Mouse (Mus musculus): ENCODE measurements at regions not wholly inside any gene's neighbourhood (a gene's known extent, or its start where the extent isn't known, plus 50 kb on each side); places are given as distances from the start of the nearest gene placed in this dataset.

DNA sequence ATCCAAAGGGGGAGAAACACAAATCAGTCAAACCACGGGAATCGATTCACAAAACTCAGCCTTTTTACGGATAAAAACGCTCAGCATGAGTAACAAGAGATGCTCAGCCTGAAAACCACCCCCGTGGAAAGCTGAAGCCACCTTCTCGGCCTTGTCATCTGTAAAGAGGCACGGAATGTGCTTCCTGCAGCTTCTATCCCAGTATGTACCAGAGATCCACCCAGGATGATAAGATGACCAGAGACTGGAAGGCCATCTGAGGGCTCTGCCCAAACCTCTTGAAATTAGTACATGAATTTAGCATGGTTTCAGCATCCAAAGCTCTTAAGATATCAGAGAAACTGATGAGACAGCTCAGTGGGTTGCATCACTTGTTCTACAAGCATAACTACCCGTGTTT, 149.0 kb upstream of the Mgmt start:
- no peak for DNase-seq (ENCODE audit: low spot score in 2 of 2)

DNA sequence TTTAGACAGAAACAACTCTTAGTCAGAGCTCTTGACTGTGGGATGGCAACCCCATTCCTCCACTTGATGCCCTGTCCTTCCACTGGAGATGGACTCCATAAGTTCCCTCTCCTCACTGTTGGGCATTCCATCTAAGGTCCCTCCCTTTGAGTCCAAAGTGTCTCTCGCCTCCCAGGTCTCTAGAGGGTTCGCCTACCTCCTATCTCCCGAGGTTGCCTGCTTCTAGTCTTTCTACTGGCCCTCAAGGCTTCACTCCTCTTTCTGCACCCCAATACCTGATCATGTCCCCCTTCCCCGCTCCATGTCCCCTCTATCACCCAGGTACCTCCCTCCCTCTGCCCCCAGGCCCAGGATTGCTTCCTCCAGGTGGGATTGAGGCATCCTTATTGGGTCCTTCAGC, 142.9 kb upstream of the Mgmt start:
- DNase-seq (ENCODE audit: low spot score in 2 of 2), result no peak

DNA sequence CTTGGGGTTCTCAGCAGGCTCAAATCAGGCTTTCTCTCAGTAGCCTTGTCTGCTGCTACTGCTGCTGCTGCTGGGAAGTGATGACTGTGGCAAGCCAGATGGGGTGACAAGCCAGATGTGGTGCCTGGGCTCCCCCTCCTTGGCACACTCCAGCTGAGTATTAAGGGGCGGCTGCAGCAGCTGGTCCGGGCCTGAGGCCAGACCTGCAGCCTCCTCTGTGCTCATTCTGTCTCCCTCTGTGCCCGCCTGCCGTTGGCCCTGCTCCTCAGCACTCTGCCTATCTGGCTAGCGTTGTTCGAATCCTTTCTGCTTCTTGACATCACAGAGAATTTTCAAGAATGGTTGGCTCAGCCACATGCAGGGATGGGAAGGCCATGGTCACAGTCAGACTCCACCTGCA, 139.6 kb upstream of the Mgmt start:
- no peak for DNase-seq (ENCODE audit: low spot score in 2 of 2)

DNA sequence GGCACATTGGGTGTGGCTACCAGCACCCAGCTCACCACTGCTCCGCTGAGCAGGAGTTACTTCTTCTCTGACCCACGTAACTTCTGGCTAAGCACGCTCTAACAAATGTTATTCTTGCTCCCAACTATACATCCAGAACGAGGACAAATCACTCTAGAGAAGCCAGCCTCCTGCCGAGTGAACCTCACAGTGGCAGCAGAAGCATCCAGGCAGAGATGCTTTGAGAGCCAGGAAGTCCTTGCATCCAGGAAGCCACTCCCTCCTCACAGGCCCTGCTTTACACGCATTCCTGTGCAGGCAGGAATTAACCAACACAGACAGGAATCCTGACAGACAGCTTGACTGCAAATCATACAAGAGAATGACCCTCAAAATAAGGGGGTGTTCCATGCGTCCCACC, 129.4 kb upstream of the Mgmt start:
- DNase-seq (ENCODE audit: low spot score in 2 of 2), result no peak

DNA sequence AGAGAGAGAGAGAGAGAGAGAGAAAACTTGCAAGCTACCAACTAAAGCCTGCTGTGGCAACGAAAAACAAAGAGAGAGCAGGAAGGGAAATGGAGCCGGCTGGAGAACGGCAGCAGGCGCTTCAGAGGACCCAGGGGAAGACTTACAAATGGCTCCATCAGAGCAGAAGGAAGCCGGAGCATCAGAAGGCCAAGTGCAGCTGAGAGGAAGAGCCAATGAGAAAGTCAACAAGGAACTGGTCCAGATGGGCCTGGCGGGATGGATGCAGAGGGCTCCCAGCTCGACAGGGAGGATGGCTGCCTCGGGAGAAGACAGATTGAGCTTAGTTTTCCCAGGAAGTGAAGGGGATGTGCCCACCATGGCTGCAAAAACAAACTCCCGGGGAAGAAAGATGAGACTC, 127.2 kb upstream of the Mgmt start:
- DNase-seq (ENCODE audit: low spot score in 2 of 2), result no peak

DNA sequence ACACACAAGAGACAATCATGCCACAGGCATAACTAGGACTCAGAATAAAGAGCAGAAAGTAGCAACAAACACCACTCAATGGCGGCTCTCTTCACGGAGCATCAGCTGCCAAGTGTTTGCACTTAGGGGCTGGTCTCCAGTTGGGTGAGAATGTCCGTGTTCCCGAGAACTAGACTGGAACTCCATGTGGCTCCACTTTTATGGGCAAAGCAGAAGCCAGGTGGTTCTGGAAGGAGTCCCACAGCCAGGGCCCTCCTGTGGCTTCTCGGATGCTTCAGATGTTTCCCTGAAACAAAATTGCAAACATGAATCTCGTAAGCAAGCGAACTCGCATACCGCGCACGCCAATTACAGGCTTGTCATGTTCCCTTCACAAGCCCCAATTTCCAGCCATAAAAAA, 113.7 kb upstream of the Mgmt start:
- DNase-seq (ENCODE audit: low spot score in 2 of 2), result no peak

DNA sequence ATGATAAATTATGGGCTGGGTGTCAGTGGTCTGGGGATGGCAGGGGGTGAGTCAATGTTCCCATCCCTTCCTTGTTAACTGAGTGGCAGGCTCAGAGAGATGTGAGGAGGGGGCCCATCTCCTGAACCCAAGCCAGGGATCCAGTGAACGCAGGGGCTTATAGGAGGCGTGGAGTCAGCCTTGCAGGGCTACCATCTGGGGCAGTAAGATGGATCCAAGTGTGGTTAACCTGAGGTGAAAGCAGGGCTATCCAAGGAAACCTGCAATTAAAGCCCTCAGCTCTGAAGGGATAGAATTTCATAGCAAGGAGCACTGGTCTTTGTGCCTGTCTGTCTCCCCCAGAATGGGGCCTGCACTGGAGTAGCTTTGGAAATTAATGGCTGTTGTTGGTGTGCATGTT, 103.3 kb upstream of the Mgmt start:
- no peak for DNase-seq (ENCODE audit: low spot score in 2 of 2)

DNA sequence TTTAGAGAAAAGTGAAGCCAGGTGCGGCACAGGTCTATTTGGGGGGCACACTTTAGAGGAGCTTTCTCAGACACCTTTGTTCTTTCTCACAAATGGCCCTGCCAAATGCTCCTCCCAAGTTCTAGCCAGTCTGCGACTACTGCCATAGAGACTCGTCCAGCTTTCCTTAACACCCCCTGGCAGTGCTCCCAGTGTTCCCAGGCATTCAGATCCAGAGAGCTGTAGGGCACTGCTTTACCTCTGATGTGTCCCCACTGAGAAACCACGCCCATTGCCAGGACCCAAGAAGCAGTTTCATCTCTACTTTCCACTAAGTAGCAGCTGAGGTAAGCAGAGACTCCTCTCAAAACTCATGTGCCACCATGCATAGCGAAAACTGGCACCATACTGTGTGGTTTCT, 102.3 kb upstream of the Mgmt start:
- no peak for DNase-seq (ENCODE audit: low spot score in 2 of 2)

DNA sequence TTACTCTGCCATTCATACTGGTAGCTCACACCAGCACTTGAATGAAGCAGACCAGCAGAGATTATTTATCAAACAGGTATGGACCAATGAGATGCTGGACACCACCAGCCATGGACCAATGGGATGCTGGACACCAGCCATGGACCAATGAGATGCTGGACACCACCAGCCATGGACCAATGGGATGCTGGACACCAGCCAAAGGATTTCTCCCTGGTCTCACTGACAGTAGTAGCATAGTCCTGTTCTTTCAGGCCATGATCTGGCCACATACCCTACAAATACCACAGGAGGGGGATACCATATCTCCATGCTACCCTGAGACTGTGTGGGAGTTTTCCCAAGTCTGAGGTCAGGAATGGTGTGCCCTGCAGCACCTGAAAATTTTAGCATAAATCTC, 98.0 kb upstream of the Mgmt start:
- DNase-seq (ENCODE audit: low spot score in 2 of 2), result no peak

DNA sequence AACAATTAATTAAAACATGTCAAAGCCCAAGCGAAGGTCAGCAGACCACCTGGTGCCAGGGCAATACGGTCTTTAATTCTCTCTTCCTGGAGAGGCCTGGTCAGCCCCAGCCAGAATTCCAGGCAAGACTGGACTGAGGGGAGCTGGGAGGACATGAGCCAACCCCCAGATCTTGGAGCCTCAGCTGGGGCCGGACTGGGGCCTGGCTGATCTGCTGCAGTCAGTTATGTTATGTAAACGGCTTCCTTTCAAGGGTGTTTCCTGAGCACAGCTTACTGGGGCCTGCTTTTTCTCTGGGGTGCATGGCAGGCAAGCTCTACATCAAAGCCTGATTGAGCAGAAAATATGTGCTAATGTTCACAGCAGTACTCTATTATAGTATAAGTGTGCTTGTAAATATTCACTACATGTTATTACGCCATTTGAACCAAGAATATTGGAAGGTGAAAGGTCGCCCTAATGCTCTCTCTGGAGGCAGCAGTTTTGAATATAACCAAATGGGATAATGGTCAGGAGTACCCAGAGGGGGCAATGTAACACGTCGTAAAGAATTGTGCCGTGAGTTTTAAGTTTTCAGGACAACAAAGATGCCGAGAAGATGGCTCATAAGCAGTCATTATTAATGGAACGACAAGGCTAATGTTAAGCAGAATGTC, 96.5 kb upstream of the Mgmt start:
- DNase-seq (ENCODE audit: low spot score in 2 of 2), result no peak

DNA sequence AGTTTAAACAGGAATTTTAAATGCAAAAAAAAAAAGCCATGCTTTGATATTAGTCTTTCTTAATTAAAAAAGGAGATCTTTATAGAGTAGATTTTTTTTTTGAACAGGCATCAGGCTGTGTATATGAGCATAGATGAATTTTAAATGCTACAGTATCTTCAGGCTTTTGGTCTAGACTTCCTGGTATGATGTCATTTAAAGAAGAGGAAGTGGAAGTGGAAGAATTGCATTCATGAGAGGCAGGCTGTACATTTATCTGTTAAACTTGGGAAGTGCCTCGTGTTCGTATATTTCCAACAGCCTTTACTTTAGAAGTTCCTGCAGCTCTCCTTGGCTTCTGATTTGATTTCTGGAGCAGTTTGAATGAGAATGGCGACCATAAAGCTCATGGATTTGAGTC, 95.8 kb upstream of the Mgmt start:
- DNase-seq (ENCODE audit: low spot score in 2 of 2), result no peak

DNA sequence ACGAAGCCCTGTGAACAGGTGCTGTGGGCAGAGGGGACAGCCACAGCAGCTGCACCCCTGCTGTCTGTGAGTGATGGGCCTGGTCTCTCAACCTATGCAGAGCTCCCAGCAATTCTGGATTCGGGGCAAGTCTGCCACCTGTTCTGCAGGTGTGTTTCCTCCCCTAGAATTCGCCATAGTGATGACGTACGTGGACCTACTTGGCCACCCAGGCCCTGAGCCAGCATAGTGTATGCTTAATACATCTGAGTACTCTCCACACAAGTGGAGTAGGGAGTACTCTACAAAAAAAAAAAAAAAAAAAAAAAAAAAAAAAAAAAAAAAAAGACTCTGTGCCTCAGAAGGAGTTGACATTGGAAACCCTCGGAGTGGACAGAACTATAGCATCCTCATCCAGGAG, 87.3 kb upstream of the Mgmt start:
- no peak for DNase-seq (ENCODE audit: low spot score in 2 of 2)

DNA sequence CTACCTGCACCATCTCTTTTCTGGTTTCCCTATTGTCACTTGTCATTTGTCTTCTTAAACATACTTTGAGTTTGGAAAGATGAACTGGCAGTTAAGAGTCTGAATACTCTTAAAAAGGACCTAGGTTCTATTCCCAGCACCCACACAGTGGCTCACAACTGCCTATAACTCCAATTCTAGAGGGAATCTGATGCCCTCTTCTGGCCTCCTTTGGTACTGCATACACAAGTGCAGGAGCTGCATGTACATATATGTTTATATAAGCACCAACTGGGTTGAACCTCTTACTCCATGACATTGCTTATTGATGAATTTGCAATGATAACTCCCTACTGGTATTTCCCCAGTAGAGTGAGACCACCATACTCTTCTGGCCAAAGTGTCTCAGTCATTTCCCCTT, 86.4 kb upstream of the Mgmt start:
- no peak for DNase-seq (ENCODE audit: low spot score in 2 of 2)

DNA sequence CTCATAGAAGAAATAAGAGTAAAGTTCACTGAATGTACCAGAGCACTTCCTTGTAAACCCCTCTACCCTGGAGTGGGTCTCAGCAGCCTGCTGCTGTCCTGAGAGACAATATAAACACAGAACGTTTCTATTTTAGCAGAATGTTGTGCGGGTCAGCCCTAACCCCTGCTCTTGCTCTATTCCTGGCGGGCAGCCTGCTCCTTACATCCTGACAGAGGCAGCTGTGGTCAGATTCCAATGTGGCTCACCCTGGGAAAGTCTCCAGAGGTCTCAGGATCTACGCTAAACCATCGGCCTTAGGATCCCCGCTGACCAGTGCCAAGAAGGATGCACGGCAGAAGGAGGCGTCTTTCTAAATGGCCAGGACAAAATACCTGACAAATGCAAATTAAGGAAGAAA, 84.8 kb upstream of the Mgmt start:
- no peak for DNase-seq (ENCODE audit: low spot score in 2 of 2)

DNA sequence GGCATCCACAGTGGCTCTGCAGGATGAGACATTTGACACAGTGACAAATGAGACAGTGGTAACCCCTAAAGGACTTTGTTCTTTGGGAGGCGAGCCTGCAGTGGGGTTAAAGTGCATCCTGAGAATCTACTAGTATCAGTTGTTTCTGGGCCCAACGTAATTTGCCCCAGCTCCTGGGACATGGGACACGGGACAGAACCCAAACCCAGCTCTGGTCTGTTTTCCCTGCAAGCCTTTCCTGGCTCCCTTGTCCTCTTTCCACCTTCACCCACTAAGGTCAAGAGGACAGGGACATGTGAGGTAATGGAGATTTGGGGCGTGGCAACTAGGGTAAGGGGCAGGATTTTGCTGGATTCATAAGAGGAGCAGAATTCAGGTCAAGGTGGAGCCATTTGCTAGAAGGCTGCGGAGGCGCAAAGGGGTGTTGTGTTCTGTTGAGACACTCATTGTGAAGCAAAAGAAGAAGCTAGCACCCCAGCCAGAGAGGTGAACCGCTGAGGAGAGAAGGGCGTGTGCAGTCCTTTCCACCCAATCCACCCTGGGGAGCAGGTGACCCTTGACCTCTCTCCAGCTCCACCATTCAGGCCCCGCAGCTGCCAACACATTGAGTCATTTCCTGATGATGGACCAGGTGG, 80.6 kb upstream of the Mgmt start:
- DNase-seq (ENCODE audit: low spot score in 2 of 2), result no peak

DNA sequence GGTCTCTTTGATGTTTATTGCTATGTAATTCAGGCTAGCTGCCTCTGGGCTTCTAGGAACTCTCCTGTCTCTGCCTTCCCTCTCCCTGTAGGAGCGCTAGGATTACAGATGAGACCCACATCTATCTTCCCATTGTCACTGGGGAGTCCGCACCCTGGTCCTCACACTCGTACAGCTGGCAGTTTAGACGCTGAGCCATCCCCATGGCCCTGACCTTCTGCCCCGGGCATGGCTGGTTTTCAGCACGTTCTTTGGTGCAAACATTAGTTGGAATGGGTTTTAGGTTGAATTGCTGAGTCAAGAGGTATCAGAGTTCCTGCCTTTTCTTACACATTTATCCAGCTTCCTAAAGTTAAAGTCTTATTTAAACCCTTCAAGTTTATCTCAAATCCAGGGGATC, 79.7 kb upstream of the Mgmt start:
- DNase-seq (ENCODE audit: low spot score in 2 of 2), result no peak

DNA sequence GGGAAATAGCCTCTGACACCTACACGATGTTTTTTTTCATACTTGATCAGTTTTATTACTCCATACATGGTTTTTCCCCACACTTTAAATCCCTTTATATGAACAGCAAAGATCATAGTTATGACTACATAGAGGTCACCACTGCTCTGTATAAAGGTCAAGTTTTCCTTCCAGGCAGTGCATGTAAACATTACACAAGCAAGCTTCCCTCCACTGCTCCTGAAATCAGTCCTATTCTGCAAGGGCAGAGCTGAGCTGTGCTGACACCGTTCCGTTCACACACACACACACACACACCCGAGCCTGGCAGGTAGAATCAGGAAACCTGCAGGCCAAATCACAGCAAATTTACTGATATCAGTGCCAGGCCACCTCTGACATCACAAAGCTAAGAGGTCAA, 74.1 kb upstream of the Mgmt start:
- no peak for DNase-seq (ENCODE audit: low spot score in 2 of 2)

DNA sequence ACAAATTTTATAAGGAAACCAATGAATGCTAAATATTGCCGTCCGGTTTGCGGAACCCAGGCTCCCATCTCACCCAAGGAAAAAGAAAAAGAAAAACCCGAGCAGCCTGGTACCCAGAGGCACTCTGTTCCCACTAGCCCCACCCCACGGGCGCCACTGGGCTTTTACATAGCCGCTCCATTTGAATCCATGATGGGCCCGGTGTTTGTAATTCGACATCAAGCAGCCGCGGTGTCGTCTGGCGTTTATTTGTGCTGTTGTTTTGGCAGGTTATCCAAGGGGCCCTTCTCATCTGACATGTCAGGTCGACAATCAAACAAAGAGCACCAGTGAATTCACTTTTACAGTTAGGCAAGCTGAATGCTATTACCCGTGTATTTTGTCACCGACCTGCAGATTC, 68.8 kb upstream of the Mgmt start:
- peak in 1 of 2 experiments; percentile 5 for DNase-seq (ENCODE audit: low spot score in 2 of 2)

DNA sequence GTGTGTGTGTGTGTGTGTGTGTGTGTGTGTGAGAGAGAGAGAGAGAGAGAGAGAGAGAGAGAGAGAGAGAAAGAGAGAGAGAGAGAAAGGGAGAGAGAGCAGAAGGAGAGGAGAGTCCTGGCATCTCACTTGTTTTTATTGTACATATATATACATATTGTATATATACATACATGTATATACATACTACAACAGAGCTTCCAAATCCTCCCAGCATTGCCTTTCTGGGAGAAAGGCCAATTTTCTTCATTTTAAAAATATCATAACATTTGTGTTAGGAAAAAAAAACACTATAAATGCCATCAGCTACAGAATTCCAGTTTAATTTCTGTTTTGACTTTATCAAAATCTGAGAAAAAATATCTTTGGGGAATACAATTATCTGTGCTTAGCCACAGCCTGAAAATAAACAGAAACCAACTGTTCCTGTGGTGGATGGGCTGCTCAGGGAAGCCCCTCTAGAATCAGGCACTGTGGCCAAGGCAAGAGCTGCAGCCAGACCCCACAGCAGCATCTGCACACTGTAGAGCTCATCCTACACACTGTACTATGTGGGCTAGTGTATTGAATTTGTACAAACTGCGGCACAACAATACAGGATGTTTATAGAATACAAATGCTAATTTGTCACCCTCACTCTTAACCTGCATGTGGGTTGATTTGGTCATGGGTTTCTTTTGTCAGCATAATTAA, 64.6 kb upstream of the Mgmt start:
- no peak for DNase-seq (ENCODE audit: low spot score in 2 of 2)

DNA sequence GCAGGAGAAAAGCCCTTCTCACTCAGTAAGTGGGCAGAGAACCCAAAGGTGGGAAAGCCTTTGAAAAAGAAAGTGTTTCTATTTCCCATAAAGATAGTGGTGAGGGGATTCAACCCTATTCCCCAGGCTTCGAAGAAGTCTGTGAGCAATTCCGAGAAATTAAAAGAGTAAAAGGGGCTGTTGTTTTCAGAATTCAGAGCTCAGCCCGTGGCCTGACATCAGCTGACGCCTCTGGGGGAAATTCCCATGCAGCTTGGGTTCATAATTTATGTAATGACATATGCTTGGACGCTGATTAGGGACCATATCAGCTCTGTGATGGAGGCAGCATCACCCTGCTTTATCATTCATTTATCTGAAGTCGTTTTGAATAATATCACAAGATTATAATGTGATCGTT, 62.0 kb upstream of the Mgmt start:
- no peak for DNase-seq (ENCODE audit: low spot score in 2 of 2)

DNA sequence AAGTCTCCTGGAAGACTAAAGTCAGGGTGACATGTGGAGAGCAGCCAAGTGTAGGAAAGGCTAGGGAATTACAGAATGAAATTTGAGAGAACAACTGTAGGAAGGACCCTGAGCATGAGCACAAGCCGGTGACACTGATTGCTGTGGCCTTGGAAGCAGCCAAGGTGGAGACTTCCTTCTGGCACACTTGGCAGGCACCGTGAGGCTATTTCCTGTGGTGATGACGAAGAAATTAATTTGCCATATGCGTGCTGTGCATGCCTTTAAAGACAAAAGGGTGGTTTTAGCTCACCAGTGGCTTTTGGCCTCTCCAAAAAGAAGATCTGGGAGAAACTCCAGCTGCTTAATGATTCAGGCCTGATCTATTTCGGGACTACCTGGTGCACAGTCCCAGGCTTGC, 55.4 kb upstream of the Mgmt start:
- DNase-seq (ENCODE audit: low spot score in 2 of 2), result no peak

DNA sequence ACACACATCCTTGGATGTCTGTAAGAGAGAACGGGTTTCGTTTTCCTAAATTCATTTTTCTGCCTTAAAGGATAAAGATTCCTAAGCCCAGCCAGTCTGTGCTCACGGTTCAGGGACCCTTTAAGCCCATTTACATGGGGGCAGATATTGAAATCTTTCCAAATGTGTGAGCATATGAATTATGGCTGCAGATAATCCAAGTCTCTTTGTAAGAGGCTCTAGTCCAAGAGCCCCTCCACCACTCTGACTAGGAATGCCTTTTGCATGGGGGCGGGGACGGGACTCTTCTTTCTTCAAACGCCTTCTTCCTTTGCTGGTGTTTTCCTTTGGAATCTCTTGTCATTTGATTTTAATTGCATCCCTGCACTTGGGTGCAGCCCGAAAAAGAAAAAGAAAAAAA, 54.2 kb upstream of the Mgmt start:
- DNase-seq (ENCODE audit: low spot score in 2 of 2), result no peak

DNA sequence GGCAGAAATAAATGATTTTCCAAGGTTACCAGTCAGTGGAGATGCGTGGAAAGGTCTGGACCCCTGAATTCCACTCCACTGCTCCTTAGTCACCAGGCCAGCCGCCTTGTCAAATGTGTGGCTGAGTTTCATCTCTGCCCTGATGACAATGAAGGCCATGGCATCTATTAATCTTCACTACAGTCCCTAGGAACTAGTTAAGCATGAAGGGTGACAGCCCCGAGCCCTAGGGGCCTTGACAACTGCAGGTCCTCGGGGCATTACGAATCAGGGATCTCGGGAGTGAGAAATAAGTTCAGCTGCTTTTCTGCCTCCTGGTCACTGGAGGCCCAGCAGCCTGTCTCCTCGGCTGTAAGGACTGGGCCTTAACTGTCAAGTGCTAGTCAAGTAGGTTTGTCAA, 51.7 kb upstream of the Mgmt start:
- DNase-seq (ENCODE audit: low spot score in 2 of 2), result no peak

Data from left cerebral cortex, adult 18-20 months (tissue).